20 mouse cellular contexts compared by ENCODE assay signal in genomic region chr13:18323980-18324678, GRCm38 (mm10).
DNase-seq lines count a peak whose midpoint lies in the region; ATAC-seq and TF ChIP-seq lines count a peak whose summit lies in the region.
"Had no signal": no experiment of that assay in that cellular context is flagged by ENCODE, and none has a peak within 500 bp of the region (broad histone marks: within the 10 kb centered on the region; RNA-seq: fewer than 3 reads in every experiment).

No protein-coding gene starts in this region.

- no peak overlapping the region for H3K4me2 ChIP-seq in neural tube, embryonic 12.5 days (replicated peaks)
- no peak overlapping the region for H3K4me2 ChIP-seq in forebrain, embryonic 16.5 days (ENCODE audit: low read length)
- no peak overlapping the region for H3K4me2 ChIP-seq in hindbrain, postnatal 0 days (ENCODE audit: low read depth, low read length)

- no peak overlapping the region for H3K4me3 ChIP-seq in neural tube, embryonic 12.5 days
- H3K4me3 ChIP-seq in forebrain, embryonic 16.5 days (replicated peaks; ENCODE audit: low read length), result no peak overlapping the region
- H3K4me3 ChIP-seq in hindbrain, postnatal 0 days (ENCODE audit: low read length), result no peak overlapping the region
- H3K4me3 ChIP-seq: left cerebral cortex, adult 2 months; limb, embryonic 10.5 days; megakaryocyte, embryonic 14.5 days; myocyte had no signal

- DNase-seq in neural tube, embryonic 10.5 days (ENCODE audit: extremely low spot score, low spot score), result no peak
- peak; percentile 30 for DNase-seq in hindbrain, postnatal 0 days (ENCODE audit: low spot score)
- DNase-seq in retina, embryonic 14.5 days (ENCODE audit: low spot score), result peak; percentile 54
- no peak for DNase-seq in left cerebral cortex, postnatal 14 days (ENCODE audit: low spot score in 2 of 2)
- no peak for DNase-seq in lung, postnatal 10 days
- DNase-seq in right cerebral cortex, postnatal 14 days, result no peak
- DNase-seq: adrenal gland, postnatal 36 days; cerebellum, adult 2 months; cerebellum, postnatal 36 days; gastrocnemius, postnatal 10 days; kidney, adult 9 months; kidney, postnatal 25 days; lung, adult 18-20 months; thymus, postnatal 4 days had no signal

- ATAC-seq in neural tube, embryonic 12.5 days (ENCODE audit: low FRiP score, low read depth), result peak; percentile 52; the same call in 1 of the 2 replicates
- peak; percentile 74 for ATAC-seq in forebrain, embryonic 16.5 days
- peak; percentile 64; the same call in 1 of the 2 replicates for ATAC-seq in hindbrain, postnatal 0 days

- H3K27me3 ChIP-seq in neural tube, embryonic 12.5 days (replicated peaks), result no peaks in the 10 kb centered on the region
- no peaks in the 10 kb centered on the region for H3K27me3 ChIP-seq in forebrain, embryonic 16.5 days (replicated peaks; ENCODE audit: control insufficient read depth, insufficient read depth, low read length)
- H3K27me3 ChIP-seq in hindbrain, postnatal 0 days (ENCODE audit: insufficient read depth, low read length), result no peaks in the 10 kb centered on the region
- H3K27me3 ChIP-seq: megakaryocyte, embryonic 14.5 days had no signal

- TF ChIP-seq CTCF in hindbrain, postnatal 0 days (IDR thresholded peaks at IDR 0.05; ENCODE audit: low read depth), result no peak

- WGBS in neural tube, embryonic 12.5 days, result 48% methylated on average over 6 of the region's 6 CpGs
- WGBS in forebrain, embryonic 16.5 days, result 21% methylated on average over 6 of the region's 6 CpGs
- 43% methylated on average over 6 of the region's 6 CpGs for WGBS in hindbrain, postnatal 0 days

- no peaks in the 10 kb centered on the region for H3K4me1 ChIP-seq in neural tube, embryonic 12.5 days
- H3K4me1 ChIP-seq in forebrain, embryonic 16.5 days (replicated peaks; ENCODE audit: control insufficient read depth, insufficient read depth, low read length), result peaks cover 11% of the 10 kb centered on the region
- no peaks in the 10 kb centered on the region for H3K4me1 ChIP-seq in hindbrain, postnatal 0 days (ENCODE audit: insufficient read depth, low read length)
- H3K4me1 ChIP-seq: limb, embryonic 10.5 days; megakaryocyte, embryonic 14.5 days had no signal

- H3K9ac ChIP-seq in neural tube, embryonic 12.5 days, result no peak overlapping the region
- no peak overlapping the region for H3K9ac ChIP-seq in forebrain, embryonic 16.5 days (replicated peaks; ENCODE audit: low read depth, low read length)
- H3K9ac ChIP-seq in hindbrain, postnatal 0 days (replicated peaks; ENCODE audit: low read length), result no peak overlapping the region

- 0 out of 2 replicates have a peak overlapping the region, but pooled peaks have one; percentile 23 for H3K27ac ChIP-seq in neural tube, embryonic 12.5 days
- H3K27ac ChIP-seq in forebrain, embryonic 16.5 days (ENCODE audit: low read length), result no peak overlapping the region
- no peak overlapping the region for H3K27ac ChIP-seq in hindbrain, postnatal 0 days
- H3K27ac ChIP-seq: left cerebral cortex, adult 2 months; limb, embryonic 10.5 days had no signal

- H3K36me3 ChIP-seq in neural tube, embryonic 12.5 days, result no peaks in the 10 kb centered on the region
- H3K36me3 ChIP-seq in forebrain, embryonic 16.5 days (ENCODE audit: control insufficient read depth, insufficient read depth), result no peaks in the 10 kb centered on the region
- no peaks in the 10 kb centered on the region for H3K36me3 ChIP-seq in hindbrain, postnatal 0 days (ENCODE audit: insufficient read depth, low read length)
- H3K36me3 ChIP-seq: limb, embryonic 10.5 days had no signal

- intact Hi-C loops in left cerebral cortex, postnatal 14 days (cut with DNase I), result no loop called here

- no peaks in the 10 kb centered on the region for H3K9me3 ChIP-seq in neural tube, embryonic 12.5 days
- H3K9me3 ChIP-seq in forebrain, embryonic 16.5 days (ENCODE audit: control insufficient read depth, low read length), result no peaks in the 10 kb centered on the region
- no peaks in the 10 kb centered on the region for H3K9me3 ChIP-seq in hindbrain, postnatal 0 days (ENCODE audit: low read length)
- H3K9me3 ChIP-seq: limb, embryonic 10.5 days had no signal

Comparison
In these comparisons a context has a peak if more than half of its experiments do, and no peak if none do; other contexts are left out.
1. DNase-seq: peak in hindbrain, postnatal 0 days (single experiment) and retina, embryonic 14.5 days (single experiment); none in neural tube, embryonic 10.5 days (single experiment), left cerebral cortex, postnatal 14 days (0 of 2), lung, postnatal 10 days (single experiment) and right cerebral cortex, postnatal 14 days (single experiment).
2. Peak in every context shown above with its lines, with median percentiles within 50 percentile points of each other: ATAC-seq.